Mouse (Mus musculus): ENCODE measurements at regions not wholly inside any gene's neighbourhood (a gene's known extent, or its start where the extent isn't known, plus 50 kb on each side); places are given as distances from the start of the nearest gene placed in this dataset.

GRCm38 (mm10) chr4:131014301-131015081 lies 70.3 kb downstream of the Matn1 start:
- Histone ChIP-seq H3K36me3 (no peaks in the 10 kb centered on the region), H3K9me3 (no peaks in the 10 kb centered on the region), H3K9ac (no peak overlapping the region), H3K27me3 (no peaks in the 10 kb centered on the region), H3K27ac (no peak overlapping the region), H3K4me2 (no peak overlapping the region), H3K4me1 (no peaks in the 10 kb centered on the region), H3K4me3 (no peak overlapping the region)
- WGBS = 69% methylated on average over 15 of the region's 15 CpGs
- ATAC-seq (ENCODE audit: borderline replicate concordance, extremely low read depth, low FRiP score, low TSS enrichment) = no peak

- no peaks in the 10 kb centered on the region for H3K4me1 ChIP-seq
- no peak for ATAC-seq (ENCODE audit: borderline replicate concordance, extremely low read depth, low FRiP score, low TSS enrichment)
- 47% methylated on average over 2 of the region's 2 CpGs for WGBS
- no peak overlapping the region for H3K4me2 ChIP-seq
- no peak overlapping the region for H3K9ac ChIP-seq
- no peaks in the 10 kb centered on the region for H3K36me3 ChIP-seq
- H3K9me3 ChIP-seq = no peaks in the 10 kb centered on the region
- H3K27ac ChIP-seq = no peak overlapping the region
- no peak overlapping the region for H3K4me3 ChIP-seq
- H3K27me3 ChIP-seq = no peaks in the 10 kb centered on the region
These were observed 71.0 kb downstream of the Matn1 start for GRCm38 (mm10) chr4:131015156-131015555.

GRCm38 (mm10) chr4:131023601-131024000 lies 79.4 kb downstream of the Matn1 start:
- Histone ChIP-seq H3K4me3 (no peak overlapping the region), H3K27me3 (no peaks in the 10 kb centered on the region), H3K36me3 (no peaks in the 10 kb centered on the region), H3K9ac (no peak overlapping the region), H3K4me2 (no peak overlapping the region), H3K9me3 (no peaks in the 10 kb centered on the region), H3K27ac (no peak overlapping the region), H3K4me1 (no peaks in the 10 kb centered on the region)
- no peak for ATAC-seq (ENCODE audit: borderline replicate concordance, extremely low read depth, low FRiP score, low TSS enrichment)
- WGBS = 36% methylated on average over 6 of the region's 6 CpGs

- Histone ChIP-seq H3K27me3 (no peaks in the 10 kb centered on the region), H3K4me3 (no peak overlapping the region), H3K9me3 (no peaks in the 10 kb centered on the region), H3K27ac (no peak overlapping the region), H3K9ac (no peak overlapping the region), H3K36me3 (no peaks in the 10 kb centered on the region), H3K4me1 (no peaks in the 10 kb centered on the region), H3K4me2 (no peak overlapping the region)
- 89% methylated on average over 11 of the region's 11 CpGs for WGBS
- no peak for ATAC-seq (ENCODE audit: borderline replicate concordance, extremely low read depth, low FRiP score, low TSS enrichment)
These were observed 92.1 kb downstream of the Matn1 start for GRCm38 (mm10) chr4:131036292-131036691.

GRCm38 (mm10) chr4:131037179-131037578 lies 93.0 kb downstream of the Matn1 start:
- H3K9me3 ChIP-seq = no peaks in the 10 kb centered on the region
- 9% methylated on average over 6 of the region's 6 CpGs for WGBS
- ATAC-seq (ENCODE audit: borderline replicate concordance, extremely low read depth, low FRiP score, low TSS enrichment) = no peak
- no peaks in the 10 kb centered on the region for H3K36me3 ChIP-seq
- no peak overlapping the region for H3K27ac ChIP-seq
- no peak overlapping the region for H3K9ac ChIP-seq
- H3K4me3 ChIP-seq = no peak overlapping the region
- no peak overlapping the region for H3K4me2 ChIP-seq
- H3K4me1 ChIP-seq = no peaks in the 10 kb centered on the region
- H3K27me3 ChIP-seq = no peaks in the 10 kb centered on the region

GRCm38 (mm10) chr4:131039686-131040085 lies 95.5 kb downstream of the Matn1 start:
- Histone ChIP-seq H3K27ac (no peak overlapping the region), H3K4me3 (no peak overlapping the region), H3K9ac (no peak overlapping the region), H3K4me2 (no peak overlapping the region), H3K4me1 (no peaks in the 10 kb centered on the region), H3K27me3 (no peaks in the 10 kb centered on the region), H3K9me3 (no peaks in the 10 kb centered on the region), H3K36me3 (no peaks in the 10 kb centered on the region)
- no peak for ATAC-seq (ENCODE audit: borderline replicate concordance, extremely low read depth, low FRiP score, low TSS enrichment)
- 64% methylated on average over 3 of the region's 3 CpGs for WGBS

GRCm38 (mm10) chr4:131041210-131041609 lies 97.0 kb downstream of the Matn1 start:
- Histone ChIP-seq H3K27ac (no peak overlapping the region), H3K4me2 (no peak overlapping the region), H3K9me3 (no peaks in the 10 kb centered on the region), H3K4me3 (no peak overlapping the region), H3K9ac (no peak overlapping the region), H3K27me3 (no peaks in the 10 kb centered on the region), H3K4me1 (no peaks in the 10 kb centered on the region), H3K36me3 (no peaks in the 10 kb centered on the region)
- WGBS = 32% methylated on average over 2 of the region's 2 CpGs
- ATAC-seq (ENCODE audit: borderline replicate concordance, extremely low read depth, low FRiP score, low TSS enrichment) = no peak

- WGBS = 37% methylated on average over 8 of the region's 8 CpGs
These were observed 101.9 kb downstream of the Matn1 start for GRCm38 (mm10) chr4:131046101-131046500.

GRCm38 (mm10) chr4:131046969-131047650 lies 102.9 kb downstream of the Matn1 start:
- Histone ChIP-seq H3K4me1 (no peaks in the 10 kb centered on the region), H3K4me2 (no peak overlapping the region), H3K27ac (no peak overlapping the region), H3K9me3 (no peaks in the 10 kb centered on the region), H3K27me3 (no peaks in the 10 kb centered on the region), H3K9ac (no peak overlapping the region), H3K4me3 (no peak overlapping the region), H3K36me3 (no peaks in the 10 kb centered on the region)
- no peak for ATAC-seq (ENCODE audit: borderline replicate concordance, extremely low read depth, low FRiP score, low TSS enrichment)
- WGBS = 41% methylated on average over 12 of the region's 12 CpGs

More at GRCm38 (mm10) chr4:131046101-131046500, 101.9 kb downstream of the Matn1 start:
- H3K4me1 ChIP-seq = no peaks in the 10 kb centered on the region
- H3K27me3 ChIP-seq = no peaks in the 10 kb centered on the region
- H3K4me2 ChIP-seq = no peak overlapping the region
- H3K36me3 ChIP-seq = no peaks in the 10 kb centered on the region
- ATAC-seq (ENCODE audit: borderline replicate concordance, extremely low read depth, low FRiP score, low TSS enrichment) = no peak
- no peak overlapping the region for H3K9ac ChIP-seq
- H3K27ac ChIP-seq = no peak overlapping the region
- no peak overlapping the region for H3K4me3 ChIP-seq
- no peaks in the 10 kb centered on the region for H3K9me3 ChIP-seq

GRCm38 (mm10) chr4:131056293-131056692 lies 112.1 kb downstream of the Matn1 start:
- 81% methylated on average over 3 of the region's 3 CpGs for whole genome bisulfite sequencing
- ATAC-seq (ENCODE audit: borderline replicate concordance, extremely low read depth, low FRiP score, low TSS enrichment) = no peak

GRCm38 (mm10) chr4:131059572-131059971 lies 115.4 kb downstream of the Matn1 start:
- 55% methylated on average over 7 of the region's 7 CpGs for WGBS
- ATAC-seq (ENCODE audit: borderline replicate concordance, extremely low read depth, low FRiP score, low TSS enrichment) = no peak
- no peaks in the 10 kb centered on the region for H3K9me3 ChIP-seq

More at GRCm38 (mm10) chr4:131056293-131056692, 112.1 kb downstream of the Matn1 start:
- Histone ChIP-seq H3K4me2 (no peak overlapping the region), H3K9me3 (no peaks in the 10 kb centered on the region), H3K4me1 (no peaks in the 10 kb centered on the region), H3K27ac (no peak overlapping the region), H3K9ac (no peak overlapping the region), H3K4me3 (no peak overlapping the region), H3K27me3 (no peaks in the 10 kb centered on the region), H3K36me3 (no peaks in the 10 kb centered on the region)

GRCm38 (mm10) chr4:131060191-131060680 lies 116.1 kb downstream of the Matn1 start:
- no peaks in the 10 kb centered on the region for H3K27me3 ChIP-seq
- H3K36me3 ChIP-seq = no peaks in the 10 kb centered on the region
- no peaks in the 10 kb centered on the region for H3K9me3 ChIP-seq
- H3K9ac ChIP-seq = no peak overlapping the region
- 40% methylated on average over 1 of the region's 1 CpGs for WGBS
- H3K4me2 ChIP-seq = no peak overlapping the region
- H3K4me1 ChIP-seq = no peaks in the 10 kb centered on the region
- no peak overlapping the region for H3K27ac ChIP-seq
- ATAC-seq (ENCODE audit: borderline replicate concordance, extremely low read depth, low FRiP score, low TSS enrichment) = no peak
- no peak overlapping the region for H3K4me3 ChIP-seq

More at GRCm38 (mm10) chr4:131059572-131059971, 115.4 kb downstream of the Matn1 start:
- no peak overlapping the region for H3K27ac ChIP-seq
- no peaks in the 10 kb centered on the region for H3K4me1 ChIP-seq
- H3K4me3 ChIP-seq = no peak overlapping the region
- no peak overlapping the region for H3K4me2 ChIP-seq
- H3K9ac ChIP-seq = no peak overlapping the region
- no peaks in the 10 kb centered on the region for H3K27me3 ChIP-seq
- H3K36me3 ChIP-seq = no peaks in the 10 kb centered on the region
